Mouse (Mus musculus): ENCODE measurements around the gene Tent4a.

The Tent4a gene

GRCm38 (mm10) chr13:69545019-69545418 lies 10.6 kb upstream of the Tent4a start:
- no peak for DNase-seq (ENCODE audit: low spot score in 2 of 2)

- no peak for DNase-seq (ENCODE audit: low spot score in 2 of 2)
These were observed 9.2 kb upstream of the Tent4a start for GRCm38 (mm10) chr13:69543595-69543994.

GRCm38 (mm10) chr13:69542571-69543352 lies 8.3 kb upstream of the Tent4a start:
- DNase-seq (ENCODE audit: low spot score in 2 of 2), result no peak

- DNase-seq (ENCODE audit: low spot score in 2 of 2), result no peak
These were observed 7.4 kb upstream of the Tent4a start for GRCm38 (mm10) chr13:69541776-69542175.

GRCm38 (mm10) chr13:69541209-69541608 lies 6.8 kb upstream of the Tent4a start:
- no peak for DNase-seq (ENCODE audit: low spot score in 2 of 2)

GRCm38 (mm10) chr13:69538327-69538726 lies 3.9 kb upstream of the Tent4a start:
- no peak for DNase-seq (ENCODE audit: low spot score in 2 of 2)

GRCm38 (mm10) chr13:69537366-69537765 lies 2.9 kb upstream of the Tent4a start:
- DNase-seq (ENCODE audit: low spot score in 2 of 2), result no peak

GRCm38 (mm10) chr13:69536021-69536420 lies 1.6 kb upstream of the Tent4a start:
- DNase-seq (ENCODE audit: low spot score in 2 of 2), result no peak

GRCm38 (mm10) chr13:69534654-69535551 lies 486 bp upstream of the Tent4a start:
- peak; percentile 96 to 97 for DNase-seq (ENCODE audit: low spot score in 2 of 2)

GRCm38 (mm10) chr13:69533405-69534333 lies 748 bp downstream of the Tent4a start, which contains the start of gene Nsun2:
Gene Nsun2, plus strand, starts transcription at chr13:69533746.
- DNase-seq (ENCODE audit: low spot score in 2 of 2), result peak in 1 of 2 experiments; percentile 32

- no peak for DNase-seq (ENCODE audit: low spot score in 2 of 2)
These were observed 1.5 kb downstream of the Tent4a start for GRCm38 (mm10) chr13:69532893-69533404.

GRCm38 (mm10) chr13:69532101-69532892 lies 2.1 kb downstream of the Tent4a start:
- no peak for DNase-seq (ENCODE audit: low spot score in 2 of 2)

GRCm38 (mm10) chr13:69531431-69531830 lies 3.0 kb downstream of the Tent4a start:
- DNase-seq (ENCODE audit: low spot score in 2 of 2), result no peak

- DNase-seq (ENCODE audit: low spot score in 2 of 2), result no peak
These were observed 3.5 kb downstream of the Tent4a start for GRCm38 (mm10) chr13:69530951-69531350.

- no peak for DNase-seq (ENCODE audit: low spot score in 2 of 2)
These were observed 4.3 kb downstream of the Tent4a start for GRCm38 (mm10) chr13:69530156-69530555.

GRCm38 (mm10) chr13:69528531-69528930 lies 5.9 kb downstream of the Tent4a start:
- no peak for DNase-seq (ENCODE audit: low spot score in 2 of 2)

- DNase-seq (ENCODE audit: low spot score in 2 of 2), result no peak
These were observed 8.6 kb downstream of the Tent4a start for GRCm38 (mm10) chr13:69525867-69526266.

- DNase-seq (ENCODE audit: low spot score in 2 of 2), result no peak
These were observed 10.3 kb downstream of the Tent4a start for GRCm38 (mm10) chr13:69524158-69524530.

GRCm38 (mm10) chr13:69523444-69524157 lies 10.8 kb downstream of the Tent4a start:
- DNase-seq (ENCODE audit: low spot score in 2 of 2), result no peak

All from frontal cortex, postnatal 25 days (tissue).